Mouse (Mus musculus) olfactory bulb, adult 2 months (tissue): ENCODE measurements around the gene Usp3. TPM values are rescaled to one million over a fixed set of nuclear protein-coding genes. Genes with fewer than 3 reads are reported as not detected.

ENCODE experiments used
- H3K27ac ChIP-seq: fragments of 200-500 bp; 2 replicates; pipeline ENCODE4 v1.5.1; 2012; ENCODE audit warnings: low read depth, low read length; ENCODE audit not compliant: insufficient read depth
- H3K4me1 ChIP-seq: fragments of 200-500 bp; 2 replicates; pipeline ENCODE4 v1.6.1; 2012; ENCODE audit warnings: low read length; ENCODE audit not compliant: control insufficient read depth, insufficient read depth
- H3K4me3 ChIP-seq: fragments of 200-500 bp; 2 replicates; pipeline ENCODE4 v1.5.1; 2012; ENCODE audit warnings: mild to moderate bottlenecking, low read depth, low read length, moderate library complexity; ENCODE audit not compliant: insufficient read depth
- CTCF ChIP-seq: fragments of 200-500 bp; IDR thresholded peaks from 2 replicates; pipeline ENCODE4 v1.5.1; 2012; ENCODE audit warnings: low read depth, mild to moderate bottlenecking, low read length, moderate library complexity; ENCODE audit not compliant: insufficient read depth
- POLR2A ChIP-seq: fragments of 200-500 bp; IDR thresholded peaks from 2 replicates; pipeline ENCODE4 v1.6.1; 2012; ENCODE audit warnings: mild to moderate bottlenecking, low read depth, low read length, moderate library complexity; ENCODE audit not compliant: insufficient read depth
- WGBS: fragments of 180-500 bp; shearing (Covaris S2); methylation state at CpG from one replicate; pipeline ENCODE4 v1.1.7; 2018; 5-methylcytosine and 5-hydroxymethylcytosine counted together
- polyA plus RNA-seq: library from polyadenylated mRNA; stranded (reverse); fragments of >200 nt; gene quantifications from 2 replicates; pipeline ENCODE4 v1.2.4, GENCODE M21; 2012; ENCODE audit warnings: low replicate concordance; ENCODE audit not compliant: missing spikeins, insufficient read depth, insufficient read length

The Usp3 gene
- polyA plus RNA-seq, 1 experiment, result not detected

- TF ChIP-seq CTCF (no peak), POLR2A (no peak)
- Histone ChIP-seq H3K27ac (peak overlapping the region; percentile 16; the same call in 1 of the 2 replicates), H3K4me3 (no peak overlapping the region), H3K4me1 (peaks cover 26% of the 10 kb centered on the region)
- WGBS, result 71% methylated on average over 4 of the region's 4 CpGs
Measured at GRCm38 (mm10) chr9:66508890-66509399, 84.0 kb downstream of the Usp3 start.

- WGBS, result 85% methylated on average over 3 of the region's 3 CpGs
- Histone ChIP-seq H3K27ac (no peak overlapping the region), H3K4me1 (peaks cover 17% of the 10 kb centered on the region), H3K4me3 (no peak overlapping the region)
- TF ChIP-seq CTCF, result no peak
- no peak for TF ChIP-seq POLR2A
Measured at GRCm38 (mm10) chr9:66507684-66508083, 85.3 kb downstream of the Usp3 start.

GRCm38 (mm10) chr9:66506424-66506823, 86.5 kb downstream of the Usp3 start:
- TF ChIP-seq POLR2A (no peak), CTCF (no peak)
- no peak overlapping the region for H3K27ac ChIP-seq
- peaks cover 17% of the 10 kb centered on the region for H3K4me1 ChIP-seq
- H3K4me3 ChIP-seq, result no peak overlapping the region

GRCm38 (mm10) chr9:66506011-66506410, 86.9 kb downstream of the Usp3 start:
- 19% methylated on average over 4 of the region's 4 CpGs for whole genome bisulfite sequencing
- no peak overlapping the region for H3K27ac ChIP-seq

GRCm38 (mm10) chr9:66505141-66505917, 87.6 kb downstream of the Usp3 start:
- 0 out of 2 replicates have a peak overlapping the region, but pooled peaks have one; percentile 18 for H3K27ac ChIP-seq
- no peak overlapping the region for H3K4me3 ChIP-seq
- WGBS, result 26% methylated on average over 9 of the region's 9 CpGs
- TF ChIP-seq CTCF (no peak), POLR2A (no peak)
- H3K4me1 ChIP-seq, result peaks cover 12% of the 10 kb centered on the region

More at GRCm38 (mm10) chr9:66506011-66506410, 86.9 kb downstream of the Usp3 start:
- TF ChIP-seq POLR2A, result no peak
- no peak for TF ChIP-seq CTCF
- Histone ChIP-seq H3K4me1 (peaks cover 16% of the 10 kb centered on the region), H3K4me3 (no peak overlapping the region)

- H3K27ac ChIP-seq, result 0 out of 2 replicates have a peak overlapping the region, but pooled peaks have one; percentile 18
- peaks cover 10% of the 10 kb centered on the region for H3K4me1 ChIP-seq
- TF ChIP-seq POLR2A (no peak), CTCF (no peak)
- no peak overlapping the region for H3K4me3 ChIP-seq
- WGBS, result 82% methylated on average over 13 of the region's 13 CpGs
Measured at GRCm38 (mm10) chr9:66504518-66504917, 88.4 kb downstream of the Usp3 start.

- no peak for TF ChIP-seq POLR2A
- no peak for TF ChIP-seq CTCF
- 90% methylated on average over 4 of the region's 4 CpGs for WGBS
- no peak overlapping the region for H3K27ac ChIP-seq
Measured at GRCm38 (mm10) chr9:66503879-66504411, 89.0 kb downstream of the Usp3 start.

GRCm38 (mm10) chr9:66501248-66501647, 91.7 kb downstream of the Usp3 start:
- 70% methylated on average over 2 of the region's 2 CpGs for WGBS
- Histone ChIP-seq H3K27ac (no peak overlapping the region), H3K4me1 (peaks cover 10% of the 10 kb centered on the region), H3K4me3 (no peak overlapping the region)
- TF ChIP-seq CTCF (no peak), POLR2A (no peak)

More at GRCm38 (mm10) chr9:66503879-66504411, 89.0 kb downstream of the Usp3 start:
- H3K4me3 ChIP-seq, result no peak overlapping the region
- H3K4me1 ChIP-seq, result peaks cover 10% of the 10 kb centered on the region

GRCm38 (mm10) chr9:66493992-66494391, 99.0 kb downstream of the Usp3 start:
- no peak overlapping the region for H3K4me3 ChIP-seq

GRCm38 (mm10) chr9:66492361-66492760, 100.6 kb downstream of the Usp3 start:
- TF ChIP-seq POLR2A (no peak), CTCF (no peak)
- H3K27ac ChIP-seq, result no peak overlapping the region
- 83% methylated on average over 1 of the region's 1 CpGs for WGBS
- no peaks in the 10 kb centered on the region for H3K4me1 ChIP-seq
- no peak overlapping the region for H3K4me3 ChIP-seq

More at GRCm38 (mm10) chr9:66493992-66494391, 99.0 kb downstream of the Usp3 start:
- TF ChIP-seq POLR2A (no peak), CTCF (no peak)
- H3K27ac ChIP-seq, result no peak overlapping the region
- no peaks in the 10 kb centered on the region for H3K4me1 ChIP-seq
